Mouse (Mus musculus) liver, postnatal 0 days (tissue): ENCODE results near the gene Dlk1.

Experiments
- CTCF ChIP-seq: sonication (generic); IDR thresholded peaks from 2 replicates; pipeline ENCODE4 v1.5.1; 2016; ENCODE audit warnings: antibody characterized with exemption, low read depth
- EP300 ChIP-seq: IDR thresholded peaks from 2 replicates; pipeline ENCODE4 v1.6.1; 2016; ENCODE audit warnings: antibody characterized with exemption, low read depth, mild to moderate bottlenecking

GRCm38 (mm10) chr12:109423163-109423562, 29.5 kb upstream of the Dlk1 start:
- TF ChIP-seq CTCF = no peak
- no peak for TF ChIP-seq EP300
